Mouse (Mus musculus): ENCODE results near the gene Gja10. TPM values are rescaled to one million over a fixed set of nuclear protein-coding genes. Genes with fewer than 3 reads are reported as not detected.

The Gja10 gene
- polyA plus RNA-seq, 1 experiment: not detected

DNA sequence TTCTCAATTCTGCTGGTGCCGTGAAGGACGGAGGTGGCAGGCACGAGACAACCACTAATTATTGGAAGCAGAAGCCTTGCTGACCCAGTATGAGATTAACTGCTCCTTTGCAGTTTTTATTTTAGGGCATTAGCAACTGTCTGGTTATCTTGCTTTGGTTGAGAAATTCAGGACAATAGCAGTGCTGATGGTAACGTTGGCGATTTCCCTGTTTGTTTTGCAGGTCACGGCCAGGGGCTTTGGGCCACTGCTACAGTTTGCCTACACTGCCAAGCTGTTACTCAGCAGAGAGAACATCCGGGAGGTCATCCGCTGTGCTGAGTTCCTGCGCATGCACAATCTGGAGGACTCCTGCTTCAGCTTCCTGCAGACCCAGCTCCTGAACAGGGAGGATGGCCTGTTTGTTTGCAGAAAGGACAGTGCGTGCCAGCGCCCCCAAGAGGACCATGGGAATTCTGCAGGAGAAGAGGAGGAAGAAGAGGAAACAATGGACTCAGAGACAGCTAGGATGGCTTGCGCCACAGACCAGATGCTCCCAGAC is 40.9 kb downstream of the Gja10 start:
- DNase-seq (ENCODE audit: low spot score): no peak

DNA sequence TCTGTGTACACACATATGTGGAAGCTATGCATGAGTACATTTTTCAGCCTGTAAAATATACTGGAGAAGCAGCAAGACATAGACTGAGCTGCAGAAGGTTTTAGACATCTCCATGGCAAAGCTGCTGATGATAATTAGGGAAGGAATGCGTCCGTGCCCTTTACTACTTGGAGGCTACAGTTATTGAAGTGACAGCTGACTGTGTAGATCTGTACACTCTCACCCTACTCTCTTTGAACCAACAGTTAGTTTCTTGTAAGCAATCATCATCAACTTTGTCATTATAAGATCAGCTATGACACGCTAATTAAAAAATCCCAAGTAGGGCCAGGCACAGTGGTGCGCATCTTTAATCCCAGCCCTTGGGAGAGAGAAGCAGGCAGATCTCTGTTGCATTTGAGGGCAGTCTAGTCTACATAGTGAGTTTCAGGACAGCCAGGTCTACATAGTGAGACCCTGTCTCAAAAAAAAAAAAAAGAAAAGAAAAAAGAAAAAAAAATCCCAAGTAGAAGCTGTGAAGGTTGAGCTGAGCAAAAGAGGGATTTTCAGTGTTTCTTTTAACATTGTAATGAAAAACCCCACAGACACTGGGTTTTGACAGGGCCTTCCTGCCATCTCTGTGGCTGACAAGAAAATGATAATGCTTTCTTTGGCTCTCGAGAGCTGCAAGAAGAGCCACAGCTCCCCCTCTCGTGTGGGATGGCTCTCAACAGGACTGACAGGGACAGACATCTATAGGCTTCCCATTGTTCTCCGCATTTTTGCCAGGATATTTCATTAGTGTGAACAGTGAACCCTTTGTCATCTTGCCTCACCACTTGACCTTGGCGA is 41.6 kb downstream of the Gja10 start:
- DNase-seq (ENCODE audit: low spot score): no peak

DNA sequence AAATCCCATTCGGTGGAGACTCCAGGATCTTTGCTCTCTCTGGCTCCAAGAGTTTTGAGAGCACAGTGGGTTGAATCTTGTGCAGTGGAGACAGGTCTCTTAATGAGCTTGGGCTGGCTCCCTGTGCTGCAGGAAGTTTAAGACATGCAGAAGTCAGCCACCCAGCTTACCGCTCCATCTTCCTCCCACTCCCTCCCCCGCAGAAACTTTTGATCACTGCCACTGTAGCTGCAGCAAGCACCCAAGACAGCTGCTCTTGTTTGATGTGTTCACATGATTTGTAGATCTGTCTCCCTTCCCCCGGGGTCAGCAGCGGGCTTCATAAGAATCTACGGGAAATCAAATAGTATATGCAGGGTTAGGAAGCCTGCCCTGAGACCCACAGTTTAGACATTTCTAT is 42.3 kb downstream of the Gja10 start:
- DNase-seq (ENCODE audit: low spot score): no peak

DNA sequence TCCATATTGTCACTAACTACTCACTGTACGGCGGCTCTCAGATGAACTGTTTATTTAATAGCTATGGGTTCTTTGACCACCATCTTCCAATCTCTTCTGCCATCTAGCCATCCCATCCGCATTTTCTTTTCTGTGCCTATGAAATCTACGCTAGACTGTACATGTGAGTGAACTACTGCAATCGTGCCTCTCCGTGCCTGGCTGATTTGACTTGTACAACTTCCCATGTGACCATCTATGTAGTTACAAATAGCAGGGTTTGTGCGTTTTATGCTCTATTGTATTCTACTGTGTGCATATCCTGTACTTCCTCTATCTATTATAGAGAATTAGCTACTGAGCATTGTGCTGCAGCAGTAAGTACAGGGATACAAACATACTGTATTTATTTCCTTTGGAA is 47.1 kb downstream of the Gja10 start:
- no peak for DNase-seq (ENCODE audit: low spot score)

DNA sequence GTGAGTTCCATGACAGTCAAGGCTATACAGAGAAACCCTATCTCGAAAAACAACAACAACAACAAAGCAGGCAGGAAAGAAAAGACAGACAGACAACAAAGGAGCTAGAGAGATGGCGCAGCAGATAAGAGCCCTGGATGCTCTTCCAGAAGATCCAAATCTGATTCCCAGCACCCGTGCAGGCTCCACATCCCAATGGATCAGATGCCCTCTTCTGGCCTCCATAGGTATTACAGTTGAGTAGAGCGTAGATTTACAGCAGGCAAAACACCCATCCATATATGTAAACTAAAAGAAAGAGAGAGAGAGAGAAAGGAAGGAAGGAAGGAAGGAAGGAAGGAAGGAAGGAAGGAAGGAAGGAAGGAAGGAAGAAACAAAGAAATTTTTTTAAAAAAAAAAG is 51.2 kb downstream of the Gja10 start:
- no peak for DNase-seq (ENCODE audit: low spot score)

DNA sequence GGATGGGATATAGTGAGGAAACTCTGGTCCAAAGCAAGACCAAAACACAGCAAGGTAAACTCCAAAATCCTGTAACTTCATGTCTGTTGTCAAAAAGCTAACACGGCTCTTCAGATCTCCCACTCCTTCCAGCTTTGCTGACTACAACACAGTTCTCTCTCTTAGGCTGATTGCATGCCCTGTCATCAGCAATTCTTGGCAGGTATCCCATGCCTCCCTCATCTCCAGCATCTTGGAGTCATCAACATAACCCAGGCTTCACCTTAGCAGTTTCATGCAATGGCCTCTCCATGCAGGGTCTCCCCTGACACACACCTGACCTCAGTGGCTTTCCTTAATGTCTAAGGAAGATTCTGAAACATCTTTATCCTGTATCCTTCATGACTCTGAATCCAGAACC is 53.4 kb downstream of the Gja10 start:
- no peak for DNase-seq (ENCODE audit: low spot score)

Other genes with a start within 250 kb of the Gja10 start
- 4.5 TPM in 2 replicates for gene Casp8ap2, start 12.7 kb upstream of the Gja10 start, polyA plus RNA-seq (2012; rRNA removed)
- gene Mdn1, start 54.4 kb upstream of the Gja10 start, polyA plus RNA-seq (2012; rRNA removed): 18.2 and 18.4 TPM in 2 replicates
- gene Lyrm2, start 197.5 kb upstream of the Gja10 start, polyA plus RNA-seq (2012; rRNA removed): 59.9 and 79.3 TPM in 2 replicates